Mouse (Mus musculus) liver, embryonic 12.5 days (tissue): ENCODE data around the gene Arrb1. TPM values are rescaled to one million over a fixed set of nuclear protein-coding genes. Genes with fewer than 3 reads are reported as not detected.

Experiments
- ATAC-seq: fragments of 200-750 bp; cut with Nextera tagmentation; 2 replicates; pipeline ENCODE4 v1.8.0; 2017; ENCODE audit warnings: moderate number of reproducible peaks, mild to moderate bottlenecking, moderate library complexity
- H3K27ac ChIP-seq: fragments of 300-500 bp; sonication (generic); 2 replicates; pipeline ENCODE4 v1.5.1; 2016; ENCODE audit warnings: mild to moderate bottlenecking
- H3K27me3 ChIP-seq: fragments of 300-500 bp; sonication (generic); replicated peaks from 2 replicates; pipeline ENCODE4 v1.6.1; 2016; ENCODE audit warnings: mild to moderate bottlenecking, moderate library complexity
- H3K36me3 ChIP-seq: fragments of 300-500 bp; sonication (generic); 2 replicates; pipeline ENCODE4 v1.6.1; 2016; ENCODE audit warnings: mild to moderate bottlenecking, moderate library complexity
- H3K4me1 ChIP-seq: fragments of 300-500 bp; sonication (generic); 2 replicates; pipeline ENCODE4 v1.6.1; 2016
- H3K4me2 ChIP-seq: fragments of 300-500 bp; sonication (generic); 2 replicates; pipeline ENCODE4 v1.6.1; 2016; ENCODE audit warnings: mild to moderate bottlenecking, moderate library complexity
- H3K4me3 ChIP-seq: fragments of 300-500 bp; sonication (generic); 2 replicates; pipeline ENCODE4 v1.5.1; 2016; ENCODE audit warnings: mild to moderate bottlenecking, moderate library complexity
- H3K9ac ChIP-seq: fragments of 300-500 bp; sonication (generic); 2 replicates; pipeline ENCODE4 v1.6.1; 2016; ENCODE audit warnings: mild to moderate bottlenecking, moderate library complexity
- H3K9me3 ChIP-seq: fragments of 300-500 bp; sonication (generic); replicated peaks from 2 replicates; pipeline ENCODE4 v1.6.1; 2016; ENCODE audit warnings: mild to moderate bottlenecking, moderate library complexity
- WGBS: fragments of 180-500 bp; shearing (Covaris S2); methylation state at CpG from one replicate; pipeline ENCODE4 v1.1.7; 2016; ENCODE audit not compliant: insufficient replicate concordance; 5-methylcytosine and 5-hydroxymethylcytosine counted together
- polyA plus RNA-seq: library from polyadenylated mRNA; unstranded; fragments of >200 nt; fragmentation: Nextera tagmentation; extraction: Ambion mirVana; gene quantifications from 2 replicates; pipeline ENCODE4 v1.2.1, GENCODE M21; 2016

Arrb1 gene
- polyA plus RNA-seq, 1 experiment from 2014 or later, result 136 TPM

DNA sequence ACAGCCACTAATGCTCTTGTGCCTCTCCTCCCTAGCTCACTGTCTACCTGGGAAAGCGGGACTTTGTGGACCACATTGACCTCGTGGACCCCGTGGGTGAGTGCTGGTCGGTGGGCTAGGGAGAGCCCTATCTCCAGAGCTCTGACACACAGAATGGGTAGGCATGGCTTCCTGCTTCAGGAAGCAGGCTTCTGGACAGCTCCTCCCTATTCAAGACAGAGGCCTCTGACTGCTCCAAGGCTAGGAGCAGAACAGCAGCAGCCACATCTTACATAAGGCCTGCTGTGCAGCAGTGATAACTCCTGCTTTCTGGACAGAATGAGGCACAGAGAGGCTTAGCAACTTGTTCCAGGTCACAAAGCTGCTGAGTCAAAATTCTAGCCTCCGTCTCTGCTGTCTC is 48.4 kb downstream of the Arrb1 start:
- H3K4me3 ChIP-seq, result no peak overlapping the region
- no peaks in the 10 kb centered on the region for H3K9me3 ChIP-seq
- WGBS, result 54% methylated on average over 5 of the region's 5 CpGs
- peaks cover 46% of the 10 kb centered on the region for H3K4me1 ChIP-seq
- H3K27ac ChIP-seq, result peak overlapping the region; percentile 38; the same call in 1 of the 2 replicates
- H3K27me3 ChIP-seq, result 0 out of 2 replicates have a peak, but pooled peaks cover 5% of the 10 kb centered on the region
- H3K4me2 ChIP-seq, result no peak overlapping the region
- ATAC-seq, result no peak
- H3K36me3 ChIP-seq, result peaks cover 52% of the 10 kb centered on the region
- H3K9ac ChIP-seq, result no peak overlapping the region

DNA sequence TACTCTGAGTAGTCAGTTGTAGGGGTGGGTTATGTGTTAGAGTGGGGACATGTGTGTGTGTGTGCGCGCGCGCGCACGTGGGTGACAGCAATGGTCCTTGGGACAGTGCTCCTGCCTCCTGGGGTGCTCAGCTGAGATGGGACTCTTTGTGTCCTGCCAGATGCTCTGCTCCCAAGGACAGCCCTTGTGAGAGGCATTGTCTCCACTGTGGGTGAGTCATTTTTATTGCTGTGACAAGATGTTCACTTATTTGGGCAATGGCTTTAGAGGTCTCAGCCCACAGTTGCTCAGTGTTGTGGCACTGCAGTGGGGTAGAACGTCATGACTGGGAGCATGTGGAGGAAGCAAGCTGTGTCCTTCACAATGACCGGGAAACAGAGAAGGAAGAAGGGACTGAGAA is 50.7 kb downstream of the Arrb1 start:
- no peaks in the 10 kb centered on the region for H3K27me3 ChIP-seq
- H3K9me3 ChIP-seq, result no peaks in the 10 kb centered on the region
- no peak overlapping the region for H3K4me2 ChIP-seq
- WGBS, result 84% methylated on average over 8 of the region's 8 CpGs
- peaks cover 64% of the 10 kb centered on the region for H3K36me3 ChIP-seq
- no peak overlapping the region for H3K4me3 ChIP-seq
- no peak overlapping the region for H3K9ac ChIP-seq
- no peak overlapping the region for H3K27ac ChIP-seq
- peaks cover 42% of the 10 kb centered on the region for H3K4me1 ChIP-seq
- ATAC-seq, result no peak

DNA sequence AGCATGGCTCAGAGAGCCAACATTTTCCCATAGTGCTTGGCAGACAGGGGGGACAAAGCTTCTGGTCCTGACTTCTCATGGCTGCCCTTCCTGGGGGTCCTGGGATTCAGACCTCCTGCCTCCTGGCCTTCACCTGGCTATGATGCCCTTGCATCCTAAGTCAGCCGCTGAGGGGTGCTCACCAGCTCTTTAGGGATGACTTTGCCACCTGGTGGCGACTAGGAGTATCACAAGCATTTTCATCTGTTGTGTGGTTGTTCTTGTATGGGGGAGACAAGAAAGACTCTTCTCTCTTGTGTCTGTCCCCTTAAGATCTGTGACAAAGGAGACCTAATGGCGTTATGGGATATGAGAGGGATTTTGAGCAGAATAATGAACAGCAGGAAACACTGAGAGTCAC is 54.8 kb downstream of the Arrb1 start:
- 14% methylated on average over 3 of the region's 3 CpGs for WGBS
- Histone ChIP-seq H3K9me3 (no peaks in the 10 kb centered on the region), H3K9ac (0 out of 2 replicates have a peak overlapping the region, but pooled peaks have one; percentile 1), H3K36me3 (peaks cover 79% of the 10 kb centered on the region), H3K4me3 (no peak overlapping the region), H3K4me1 (peaks cover 46% of the 10 kb centered on the region), H3K27me3 (no peaks in the 10 kb centered on the region), H3K27ac (peak overlapping the region; percentile 100), H3K4me2 (peak overlapping the region; percentile 27; the same call in 1 of the 2 replicates)
- ATAC-seq, result no peak

DNA sequence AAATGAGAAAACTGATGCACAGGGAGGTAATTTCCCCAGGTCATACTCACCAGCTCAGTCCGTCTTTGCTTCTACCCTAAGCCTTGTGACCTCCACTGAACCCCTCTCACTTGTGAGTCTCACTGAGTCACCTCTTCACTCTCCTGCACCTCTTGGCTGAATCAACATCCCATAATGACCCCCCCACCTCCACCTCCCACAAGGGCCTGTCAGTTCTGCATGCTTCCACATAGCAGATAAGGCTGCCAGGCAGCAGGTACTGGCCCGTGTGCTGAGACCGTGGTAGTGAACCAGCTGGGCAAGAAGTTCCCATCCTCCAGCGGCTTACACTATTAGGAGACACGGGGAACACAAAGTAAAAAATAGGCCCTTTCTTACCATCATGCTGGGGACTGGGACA is 55.4 kb downstream of the Arrb1 start:
- H3K9me3 ChIP-seq, result no peaks in the 10 kb centered on the region
- H3K27ac ChIP-seq, result peak overlapping the region; percentile 100
- H3K4me2 ChIP-seq, result peak overlapping the region; percentile 27

DNA sequence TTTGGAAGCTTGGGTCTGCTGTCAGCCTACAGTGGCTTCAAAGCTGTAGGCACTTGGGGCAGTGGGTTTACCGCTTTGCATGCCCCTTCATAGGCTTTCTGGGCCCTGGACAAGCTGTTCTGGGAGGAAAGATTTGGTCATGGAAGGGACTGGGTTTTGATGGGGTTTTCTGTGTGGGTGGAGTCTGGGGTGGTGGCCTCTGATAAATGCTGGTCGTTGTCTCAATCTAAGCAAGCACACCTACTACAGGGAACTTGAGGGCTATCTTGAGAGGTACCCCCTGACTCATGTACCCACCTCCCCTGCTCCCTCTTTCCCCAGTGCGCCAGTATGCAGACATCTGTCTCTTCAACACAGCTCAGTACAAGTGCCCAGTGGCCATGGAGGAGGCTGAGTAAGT is 57.4 kb downstream of the Arrb1 start:
- peak; percentile 74 for ATAC-seq
- H3K27ac ChIP-seq, result peak overlapping the region; percentile 100
- H3K4me1 ChIP-seq, result peaks cover 63% of the 10 kb centered on the region
- peak overlapping the region; percentile 95 for H3K9ac ChIP-seq
- H3K27me3 ChIP-seq, result no peaks in the 10 kb centered on the region
- WGBS, result 31% methylated on average over 3 of the region's 3 CpGs
- no peaks in the 10 kb centered on the region for H3K9me3 ChIP-seq
- H3K36me3 ChIP-seq, result peaks cover 79% of the 10 kb centered on the region
- peak overlapping the region; percentile 79 for H3K4me3 ChIP-seq
- H3K4me2 ChIP-seq, result peak overlapping the region; percentile 90

More for the DNA sequence above, 55.4 kb downstream of the Arrb1 start:
- 51% methylated on average over 5 of the region's 5 CpGs for WGBS
- Histone ChIP-seq H3K9ac (peak overlapping the region; percentile 95; the same call in 1 of the 2 replicates), H3K27me3 (no peaks in the 10 kb centered on the region), H3K4me1 (peaks cover 46% of the 10 kb centered on the region), H3K4me3 (no peak overlapping the region), H3K36me3 (peaks cover 79% of the 10 kb centered on the region)
- ATAC-seq, result peak; percentile 40

DNA sequence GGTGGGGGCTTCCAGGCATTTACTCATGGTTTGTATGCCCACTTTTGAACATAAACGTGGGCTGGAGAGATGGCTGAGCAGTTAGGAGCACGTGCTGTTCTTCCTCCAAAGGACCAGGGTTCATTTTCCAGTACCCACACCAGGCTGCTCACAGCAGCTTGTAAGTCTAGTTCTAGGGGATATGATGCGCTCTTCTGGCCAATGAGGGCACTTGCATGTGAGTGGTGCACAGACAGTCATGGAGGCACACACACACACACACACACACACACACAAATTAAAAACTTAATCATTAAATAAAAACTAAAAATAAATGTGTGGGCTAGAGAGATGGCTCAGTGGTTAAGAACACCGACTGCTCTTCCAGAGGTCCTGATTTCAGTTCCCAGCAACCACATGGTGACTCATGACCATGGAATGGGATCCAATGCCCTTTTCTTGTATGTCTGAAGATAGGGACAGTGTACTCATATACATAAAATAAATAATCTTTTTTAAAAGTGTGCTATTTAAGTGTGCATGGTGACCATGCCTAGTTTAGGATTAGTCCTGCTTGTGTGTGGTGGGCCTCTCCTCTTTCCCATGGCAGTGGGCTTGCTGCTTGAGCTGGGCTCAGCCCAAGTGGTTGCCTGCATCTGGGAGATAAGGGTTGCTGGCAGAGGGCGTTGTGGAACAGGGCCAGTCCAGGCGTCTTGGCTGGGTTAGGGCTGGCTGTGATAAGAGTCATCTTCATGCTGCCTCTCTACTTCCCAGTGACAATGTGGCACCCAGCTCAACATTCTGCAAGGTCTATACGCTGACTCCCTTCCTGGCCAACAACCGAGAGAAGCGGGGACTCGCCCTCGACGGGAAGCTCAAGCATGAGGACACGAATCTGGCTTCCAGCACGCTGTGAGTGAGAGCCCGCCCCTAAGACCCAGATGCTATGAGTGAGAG is 58.9 kb downstream of the Arrb1 start:
- Histone ChIP-seq H3K9me3 (no peaks in the 10 kb centered on the region), H3K36me3 (peaks cover 79% of the 10 kb centered on the region), H3K4me1 (peaks cover 77% of the 10 kb centered on the region), H3K27ac (peak overlapping the region; percentile 100), H3K9ac (peak overlapping the region; percentile 95), H3K27me3 (no peaks in the 10 kb centered on the region), H3K4me3 (peak overlapping the region; percentile 79), H3K4me2 (peak overlapping the region; percentile 90)
- 14% methylated on average over 15 of the region's 15 CpGs for whole genome bisulfite sequencing
- ATAC-seq, result peak; percentile 91

DNA sequence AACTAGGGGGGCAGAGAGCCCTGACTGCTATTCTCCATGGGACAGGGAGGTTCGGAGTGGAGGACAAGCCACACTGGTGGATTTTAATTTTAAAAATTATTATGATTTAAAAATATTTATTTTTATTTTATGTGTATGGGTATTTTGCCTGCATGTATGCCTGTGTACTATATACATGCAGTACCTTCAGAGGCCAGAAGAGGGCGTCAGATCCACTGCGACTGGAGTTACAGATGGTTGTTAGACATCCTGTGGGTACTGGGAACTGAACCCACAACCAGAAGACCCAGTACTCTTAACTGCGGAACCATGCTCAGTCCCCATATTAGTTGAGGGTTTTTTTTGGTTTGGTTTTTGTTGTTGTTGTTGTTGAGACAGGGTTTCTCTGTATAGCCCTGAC is 63.5 kb downstream of the Arrb1 start:
- H3K4me3 ChIP-seq, result peak overlapping the region; percentile 79; the same call in 1 of the 2 replicates
- H3K27ac ChIP-seq, result 0 out of 2 replicates have a peak overlapping the region, but pooled peaks have one; percentile 100
- H3K4me2 ChIP-seq, result peak overlapping the region; percentile 90
- peaks cover 64% of the 10 kb centered on the region for H3K4me1 ChIP-seq
- H3K36me3 ChIP-seq, result peaks cover 99% of the 10 kb centered on the region
- 65% methylated on average over 4 of the region's 4 CpGs for WGBS
- no peaks in the 10 kb centered on the region for H3K27me3 ChIP-seq
- H3K9ac ChIP-seq, result peak overlapping the region; percentile 95; the same call in 1 of the 2 replicates
- H3K9me3 ChIP-seq, result no peaks in the 10 kb centered on the region
- ATAC-seq, result no peak

DNA sequence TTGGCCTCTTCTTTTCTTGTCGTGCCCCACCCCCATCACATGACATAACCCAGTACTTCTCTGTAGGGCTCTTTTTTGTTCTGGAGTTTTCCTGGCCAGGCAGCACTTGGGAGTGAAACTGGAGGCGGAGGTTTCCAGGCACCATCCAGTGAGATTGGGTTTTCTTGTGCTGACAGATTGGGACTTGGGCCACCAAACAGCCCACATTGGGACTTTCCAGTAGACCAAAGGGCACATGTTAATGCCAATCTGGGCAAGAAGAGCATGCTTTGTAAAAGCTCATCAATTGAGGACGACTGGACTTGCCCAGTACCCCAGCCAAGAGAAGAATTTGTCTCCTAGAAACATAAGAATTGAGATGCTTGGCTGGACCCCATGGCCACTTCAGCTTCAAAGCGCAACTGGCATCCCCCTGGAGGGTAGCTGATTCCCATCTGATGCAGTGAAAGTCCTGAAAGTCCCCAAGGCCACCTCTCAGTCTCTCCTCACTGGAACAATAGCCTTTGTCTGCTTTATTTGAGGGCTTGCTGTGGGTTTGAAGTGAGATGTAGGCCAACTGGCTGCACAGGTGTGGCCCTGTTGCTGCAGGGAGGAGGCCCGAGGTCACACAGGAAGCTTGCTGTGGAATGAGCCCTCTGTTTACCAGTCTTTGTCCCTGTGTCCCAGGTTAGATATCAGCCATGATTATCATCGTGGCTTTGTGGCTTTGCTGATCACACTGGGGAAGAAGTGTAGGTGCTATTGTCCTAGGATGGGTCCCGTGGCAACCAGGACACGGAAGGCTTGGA is 68.8 kb downstream of the Arrb1 start:
- Histone ChIP-seq H3K4me2 (no peak overlapping the region), H3K9ac (no peak overlapping the region), H3K9me3 (no peaks in the 10 kb centered on the region), H3K36me3 (peaks cover 70% of the 10 kb centered on the region), H3K4me3 (no peak overlapping the region), H3K27ac (peak overlapping the region; percentile 54), H3K27me3 (no peaks in the 10 kb centered on the region), H3K4me1 (peaks cover 34% of the 10 kb centered on the region)
- WGBS, result 79% methylated on average over 8 of the region's 8 CpGs
- ATAC-seq, result no peak

DNA sequence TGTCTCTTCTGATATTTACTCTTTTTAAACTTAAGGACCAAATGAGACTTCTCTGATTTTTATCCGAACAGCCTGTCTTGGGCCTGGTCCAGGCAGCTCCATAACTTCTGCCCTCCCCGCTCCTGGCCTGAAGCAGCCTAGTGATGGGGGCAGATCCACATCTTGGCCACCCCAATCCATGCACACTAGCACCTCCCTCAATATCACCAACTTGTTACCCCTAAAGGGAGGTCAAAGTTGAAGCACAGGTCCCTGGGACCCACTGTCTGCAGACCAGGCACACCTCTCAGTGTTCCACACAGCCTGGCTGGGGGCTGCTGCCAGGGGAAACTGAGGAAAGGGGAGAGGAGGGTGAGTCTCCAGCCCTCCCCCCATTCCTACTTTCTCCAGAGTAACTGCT is 69.8 kb downstream of the Arrb1 start:
- H3K4me1 ChIP-seq, result peaks cover 24% of the 10 kb centered on the region
- peak; percentile 22 for ATAC-seq
- H3K9me3 ChIP-seq, result no peaks in the 10 kb centered on the region
- WGBS, result 86% methylated on average over 2 of the region's 2 CpGs
- no peak overlapping the region for H3K4me3 ChIP-seq
- H3K4me2 ChIP-seq, result no peak overlapping the region
- H3K27me3 ChIP-seq, result no peaks in the 10 kb centered on the region
- peaks cover 60% of the 10 kb centered on the region for H3K36me3 ChIP-seq
- H3K27ac ChIP-seq, result peak overlapping the region; percentile 54; the same call in 1 of the 2 replicates
- no peak overlapping the region for H3K9ac ChIP-seq

DNA sequence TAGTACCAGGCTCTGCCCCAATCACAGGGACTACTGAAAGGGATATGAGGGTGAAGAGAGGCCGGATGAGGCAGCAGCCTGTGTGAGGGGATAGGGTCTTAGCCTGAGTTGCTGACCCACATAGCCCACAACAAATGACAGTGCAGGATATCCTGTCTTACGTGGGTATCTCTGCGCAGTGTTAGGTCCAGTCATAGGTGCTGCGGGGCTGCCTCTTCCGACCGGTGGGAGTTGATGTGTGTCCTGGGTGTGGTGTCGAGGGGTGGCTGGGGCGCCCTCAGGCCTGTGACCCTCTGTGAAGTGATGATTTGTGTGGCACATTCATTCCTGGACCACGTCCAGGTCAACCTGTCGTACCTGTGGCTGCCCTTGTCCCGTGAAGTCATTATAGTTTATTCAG is 71.0 kb downstream of the Arrb1 start:
- Histone ChIP-seq H3K27ac (peak overlapping the region; percentile 43; the same call in 1 of the 2 replicates), H3K9me3 (no peaks in the 10 kb centered on the region), H3K36me3 (peaks cover 48% of the 10 kb centered on the region), H3K27me3 (no peaks in the 10 kb centered on the region), H3K4me1 (peaks cover 16% of the 10 kb centered on the region), H3K4me3 (no peak overlapping the region), H3K9ac (no peak overlapping the region), H3K4me2 (no peak overlapping the region)
- 81% methylated on average over 11 of the region's 11 CpGs for WGBS
- ATAC-seq, result peak; percentile 31

DNA sequence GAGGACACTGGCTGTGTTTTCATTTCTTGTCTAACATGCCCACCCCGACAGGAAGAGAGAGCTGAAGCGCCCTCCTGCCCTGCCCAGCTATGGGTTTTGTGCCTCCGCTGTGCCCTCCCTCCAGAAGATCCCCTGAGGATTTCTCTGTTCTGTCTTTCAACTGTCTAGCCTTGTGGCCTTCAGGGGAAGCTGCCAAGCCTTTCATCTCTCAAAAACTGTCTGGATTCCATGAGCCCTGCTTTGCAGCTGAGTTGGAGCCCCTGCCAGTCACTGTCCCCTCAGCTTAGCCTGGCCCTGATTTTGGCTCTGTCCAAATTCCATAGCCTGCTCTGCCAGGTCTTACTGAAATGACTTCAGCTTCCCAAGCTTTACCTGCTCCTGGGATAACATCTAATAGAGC is 71.5 kb downstream of the Arrb1 start:
- Histone ChIP-seq H3K27ac (0 out of 2 replicates have a peak overlapping the region, but pooled peaks have one; percentile 43), H3K36me3 (peaks cover 43% of the 10 kb centered on the region), H3K4me2 (no peak overlapping the region), H3K4me3 (no peak overlapping the region), H3K27me3 (no peaks in the 10 kb centered on the region), H3K9me3 (no peaks in the 10 kb centered on the region), H3K4me1 (peaks cover 12% of the 10 kb centered on the region), H3K9ac (no peak overlapping the region)
- whole genome bisulfite sequencing, result 91% methylated on average over 3 of the region's 3 CpGs
- ATAC-seq, result no peak
